ENCODE assay signal across 8 mouse cellular contexts in genomic region chr16:91534477-91534876, GRCm38 (mm10). TPM values are rescaled to one million over a fixed set of nuclear protein-coding genes. Genes with fewer than 3 reads are reported as not detected.
A peak's percentile ranks its signal among the peaks of the same experiment; 100 is the strongest.
DNase-seq lines count a peak whose midpoint lies in the region; ATAC-seq lines count a peak whose summit lies in the region.

No protein-coding gene starts in this region.

- intact Hi-C loops in left cerebral cortex, postnatal 25 days (cut with DNase I) = no loop called here

- peak; percentile 52; the same call in 1 of the 2 replicates for ATAC-seq in megakaryocyte, adult 5-6 weeks (ENCODE audit: poor library complexity, severe bottlenecking)
- ATAC-seq in activated CD4-positive, CD25-positive, alpha-beta regulatory T cell, adult 4 months = no peak

- DNase-seq in cerebellum, adult 18-20 months = peak; percentile 46 to 64
- no peak for DNase-seq in cerebellum, postnatal 4 days (ENCODE audit: low spot score in 2 of 2)
- peak; percentile 31 to 62 for DNase-seq in left cerebral cortex, postnatal 25 days (ENCODE audit: low spot score in 2 of 2)
- no peak for DNase-seq in left cerebral cortex, adult 9 months (ENCODE audit: low spot score in 2 of 2)
- DNase-seq in Muller cell, postnatal 12 days (ENCODE audit: inconsistent ontology term) = peak; percentile 74
- peak; percentile 56 for DNase-seq in fibroblast of lung, adult 2 months (ENCODE audit: low read depth)

RNA-seq across cellular contexts. Expression of gene Ifngr2, which starts 12.4 kb away (rescaled TPM):
- 10 to 100 TPM; 43.3 to 46.9 TPM for total RNA-seq in left cerebral cortex, postnatal 25 days (2021)
- total RNA-seq in megakaryocyte, adult 5-6 weeks (2015) = 63.2 and 67.5 TPM in 2 replicates
- 47.0 and 49.0 TPM in 2 replicates for total RNA-seq in megakaryocyte, adult 5-6 weeks (2017)
- 10 to 100 TPM; 19.8 to 20.6 TPM for polyA plus RNA-seq in activated CD4-positive, CD25-positive, alpha-beta regulatory T cell, adult 4 months (2017; shearing (Covaris generic))

RNA-seq across cellular contexts. Expression of gene Ifnar1, which starts 49.4 kb away (rescaled TPM):
- 10 to 100 TPM; 53.6 to 56.1 TPM for total RNA-seq in left cerebral cortex, postnatal 25 days (2021)
- 66.2 and 67.3 TPM in 2 replicates for total RNA-seq in megakaryocyte, adult 5-6 weeks (2015)
- 73.9 and 78.5 TPM in 2 replicates for total RNA-seq in megakaryocyte, adult 5-6 weeks (2017)
- 10 to 100 TPM; 87.0 to 90.6 TPM for polyA plus RNA-seq in activated CD4-positive, CD25-positive, alpha-beta regulatory T cell, adult 4 months (2017; shearing (Covaris generic))

Comparison
In these comparisons a context has a peak if more than half of its experiments do, and no peak if none do; other contexts are left out.
1. DNase-seq: peak in cerebellum, adult 18-20 months (2 of 2), left cerebral cortex, postnatal 25 days (2 of 2), Muller cell, postnatal 12 days (single experiment) and fibroblast of lung, adult 2 months (single experiment); none in cerebellum, postnatal 4 days (0 of 2) and left cerebral cortex, adult 9 months (0 of 2).